Mouse (Mus musculus) adrenal gland, adult 8-10 months (tissue): Measurements from ENCODE around the gene Gm20708. TPM values are rescaled to one million over a fixed set of nuclear protein-coding genes. Genes with fewer than 3 reads are reported as not detected.
"Not testable (repeated sequence)": the region's sequence is repeated elsewhere in the genome, so short reads cannot be mapped to it uniquely, and the experiment has no call there.

Experiments used
- DNase-seq: peaks from one replicate; pipeline ENCODE4 v3.0.0; 2022
- total RNA-seq, 4 experiments: library from RNA; stranded (reverse); gene quantifications; 2 replicates each; pipeline ENCODE4 v1.2.4; 2022

Gene Gm20708
- total RNA-seq, 4 experiments from 2014 or later: 0.59 to 3.4 (median 1.3) TPM

GRCm38 (mm10) chr11:117813867-117814266 is 4.4 kb downstream of the Gm20708 start:
- DNase-seq: no peak

GRCm38 (mm10) chr11:117814704-117815366 is 5.4 kb downstream of the Gm20708 start:
- no peak for DNase-seq

DNA sequence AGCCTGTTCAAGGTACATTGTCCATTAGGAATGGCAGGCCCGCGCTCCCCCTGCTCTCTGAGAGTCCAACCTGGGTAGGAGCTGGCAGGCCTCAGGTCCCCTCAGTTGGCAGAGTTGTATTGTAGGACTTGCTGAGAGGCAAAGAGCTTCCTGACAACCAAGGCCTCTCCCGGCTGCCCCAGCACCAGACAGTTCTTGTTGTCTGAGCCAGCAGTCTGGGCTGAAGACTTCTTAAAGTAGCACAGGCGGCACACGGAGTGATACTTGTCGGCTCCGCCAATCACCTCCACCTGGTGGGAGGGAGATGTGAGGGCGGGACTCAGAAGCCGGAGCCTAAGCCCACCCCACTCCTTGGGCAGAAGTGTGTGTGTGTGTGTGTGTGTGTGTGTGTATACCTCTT is 6.4 kb downstream of the Gm20708 start:
- DNase-seq: not testable (repeated sequence)

GRCm38 (mm10) chr11:117816389-117816996 is 7.0 kb downstream of the Gm20708 start:
- DNase-seq: no peak

DNA sequence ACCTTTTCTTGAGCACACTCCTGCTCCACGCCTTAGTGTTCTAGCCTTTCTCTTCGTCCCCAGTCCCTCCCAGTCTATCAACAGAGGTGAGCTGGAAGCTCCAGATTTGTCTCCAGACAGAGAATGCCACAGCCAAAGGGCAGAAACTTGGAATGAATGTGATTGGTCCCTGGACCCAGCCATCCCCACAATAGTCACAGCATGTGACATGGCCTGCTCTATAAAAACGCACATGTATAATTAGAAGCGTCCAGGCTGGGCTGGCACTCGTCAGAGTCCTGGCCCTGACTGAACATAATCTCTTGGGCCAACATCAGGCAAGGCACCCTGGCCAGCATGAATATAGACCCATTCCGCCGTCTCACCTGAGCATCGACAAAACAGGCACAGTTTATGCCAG is 9.6 kb downstream of the Gm20708 start:
- no peak for DNase-seq

DNA sequence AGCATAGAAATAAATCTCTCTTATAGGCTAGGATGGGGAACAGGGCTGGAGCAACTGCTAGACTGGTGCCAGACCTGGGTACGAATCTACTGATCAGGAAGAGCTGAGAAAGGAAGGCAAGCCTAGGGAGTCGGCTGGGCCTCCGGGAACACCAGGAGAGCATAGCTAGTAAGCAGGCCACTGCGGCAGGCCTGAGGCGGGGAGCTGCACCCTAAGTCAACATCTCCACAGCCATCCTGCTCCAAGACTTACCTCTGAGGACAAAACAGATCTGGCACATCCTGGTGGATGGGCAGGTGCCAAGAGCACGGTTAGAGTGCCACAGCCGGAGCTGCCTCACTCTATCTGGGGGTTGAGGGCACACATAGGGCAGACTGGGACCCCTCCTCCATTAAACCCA is 10.7 kb downstream of the Gm20708 start:
- DNase-seq: no peak

GRCm38 (mm10) chr11:117821868-117822267 is 12.4 kb downstream of the Gm20708 start:
- peak; percentile 70 for DNase-seq

- no peak for DNase-seq
Observed at GRCm38 (mm10) chr11:117822728-117823241, 13.3 kb downstream of the Gm20708 start.

DNA sequence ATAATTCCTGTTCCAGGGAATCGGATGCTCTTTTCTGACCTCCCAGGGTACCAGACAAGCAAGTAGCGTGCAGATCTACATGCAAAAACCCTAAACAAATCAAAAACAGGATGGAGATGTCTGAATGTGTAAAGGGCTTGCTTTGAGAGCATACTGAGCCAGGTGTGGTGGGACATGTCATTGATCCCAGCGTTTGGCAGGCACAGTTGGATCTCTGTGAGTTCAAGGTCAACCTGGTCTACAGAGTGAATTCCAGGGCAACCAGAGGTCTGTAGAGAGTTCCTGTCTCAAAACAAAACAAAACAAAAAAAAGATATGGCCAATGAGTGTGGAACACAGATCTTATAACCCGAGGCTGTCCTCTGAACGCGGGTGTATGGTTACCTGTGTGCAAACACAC is 13.9 kb downstream of the Gm20708 start:
- no peak for DNase-seq

GRCm38 (mm10) chr11:117824060-117824969 is 14.8 kb downstream of the Gm20708 start:
- peak; percentile 73 for DNase-seq

- peak; percentile 52 for DNase-seq
Observed at GRCm38 (mm10) chr11:117825333-117826101, 16.0 kb downstream of the Gm20708 start, which contains the start of the genes Afmid and Tk1. TSS of gene Afmid (plus strand) at chr11:117825924. TSS of gene Tk1 (minus strand) at chr11:117826092.

DNA sequence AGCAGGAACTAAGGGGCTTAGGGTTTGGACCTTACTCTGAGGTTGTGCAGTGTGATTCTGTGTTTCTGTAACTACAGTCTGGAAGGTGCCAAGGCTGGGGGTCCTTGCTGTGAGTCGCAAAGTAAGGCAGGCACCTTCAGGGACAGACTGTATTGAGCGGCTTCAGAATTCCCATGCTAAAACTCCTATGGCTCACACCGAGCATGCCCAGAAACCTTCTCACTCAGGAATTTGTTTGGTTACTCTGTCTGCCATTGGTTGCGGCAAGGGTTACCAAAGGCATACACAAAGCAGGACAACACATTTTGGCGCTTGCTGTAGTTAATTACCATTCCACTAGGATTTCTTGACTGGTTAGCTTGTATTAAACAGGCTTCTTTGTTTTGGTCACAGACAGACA is 16.7 kb downstream of the Gm20708 start:
- no peak for DNase-seq

DNA sequence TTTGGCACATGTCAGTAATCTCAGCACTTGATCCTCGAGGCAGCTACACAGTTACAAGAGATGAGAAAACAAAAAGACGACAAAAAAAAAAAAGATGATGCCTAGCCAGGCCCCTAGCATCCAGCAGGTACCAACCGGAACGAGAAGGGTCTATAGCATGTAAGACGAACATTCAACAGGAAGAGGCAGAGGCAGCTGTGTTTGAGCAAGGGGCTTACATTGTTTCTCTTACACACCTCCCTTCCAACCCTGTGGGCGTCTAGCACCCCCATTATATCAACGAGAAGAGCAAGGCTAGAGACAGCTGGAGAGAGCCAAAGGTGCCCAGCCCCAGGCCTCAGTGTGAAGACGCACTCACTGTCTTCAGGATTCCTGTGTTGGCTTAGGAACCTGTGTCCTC is 17.4 kb downstream of the Gm20708 start:
- DNase-seq: no peak

GRCm38 (mm10) chr11:117827386-117827785 is 17.9 kb downstream of the Gm20708 start:
- no peak for DNase-seq

DNA sequence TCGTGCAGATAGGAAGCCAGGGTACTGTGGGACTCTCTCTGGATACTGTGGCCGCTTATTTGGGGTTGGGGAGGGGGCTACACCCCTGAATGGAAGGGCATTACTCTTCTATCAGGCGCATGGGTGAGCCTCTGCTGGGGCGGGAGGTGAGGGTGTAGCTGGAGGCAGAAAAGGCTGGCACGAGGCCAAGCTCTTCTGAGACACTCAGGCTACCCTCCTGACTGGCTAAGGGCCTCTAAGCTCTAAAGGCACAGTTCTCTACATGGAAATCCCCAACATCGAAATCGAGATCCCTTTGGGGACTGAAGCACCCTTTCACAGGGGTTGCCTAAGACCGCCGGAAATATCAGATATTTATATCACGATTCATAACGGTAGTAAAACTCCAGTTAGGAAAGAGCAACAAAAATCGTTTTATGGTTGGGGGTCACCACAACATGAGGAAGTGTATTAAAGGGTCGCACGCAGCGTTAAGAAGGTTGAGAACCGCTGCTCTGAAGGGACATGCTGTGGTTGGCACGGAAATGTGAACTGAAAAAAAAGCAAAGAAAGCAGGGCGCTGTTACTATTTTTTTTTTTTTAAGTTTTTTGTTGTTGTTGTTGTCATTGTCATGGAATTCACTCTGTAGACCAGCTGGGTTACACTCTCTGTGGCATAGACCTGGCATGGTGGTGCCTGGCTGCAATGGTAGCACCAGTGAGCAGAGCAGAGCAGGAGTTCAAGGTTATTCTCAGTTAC is 18.9 kb downstream of the Gm20708 start:
- no peak for DNase-seq

DNA sequence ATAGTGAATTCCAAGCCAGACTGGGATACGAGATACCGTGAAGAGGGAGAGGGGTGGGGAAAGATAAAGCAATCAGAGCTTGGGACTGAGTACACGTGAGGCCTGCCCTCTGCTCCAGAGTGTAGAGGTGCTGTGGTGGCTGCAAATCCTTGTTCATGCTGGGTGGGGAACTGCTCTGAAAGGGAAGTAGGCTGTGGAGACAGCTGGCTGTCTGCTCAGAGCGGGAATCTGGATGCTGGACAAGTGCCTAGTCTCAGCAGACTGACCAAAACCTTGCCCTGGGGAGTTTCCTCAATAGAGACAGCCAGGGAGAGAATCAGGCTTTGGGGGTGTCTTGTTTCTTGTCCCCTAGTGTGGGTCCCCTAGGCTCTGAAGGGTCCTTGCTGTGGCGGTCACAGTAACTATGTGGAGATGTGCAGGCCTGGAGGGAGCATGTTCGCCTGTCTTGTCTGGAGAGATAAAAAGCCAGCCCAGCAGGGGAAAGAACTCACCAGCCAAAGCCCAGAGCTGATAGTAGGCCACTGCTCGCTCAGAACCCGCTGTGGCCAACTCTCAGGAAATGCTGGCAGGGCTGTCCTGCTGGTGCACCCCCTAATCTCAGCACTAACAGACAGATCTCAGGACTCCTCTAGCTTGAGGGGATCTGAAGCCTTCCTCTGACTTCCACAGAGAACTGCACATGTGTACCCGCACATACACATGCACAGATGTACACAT is 19.6 kb downstream of the Gm20708 start:
- DNase-seq: no peak

- DNase-seq: no peak
Observed at GRCm38 (mm10) chr11:117829671-117830215, 20.3 kb downstream of the Gm20708 start.

DNA sequence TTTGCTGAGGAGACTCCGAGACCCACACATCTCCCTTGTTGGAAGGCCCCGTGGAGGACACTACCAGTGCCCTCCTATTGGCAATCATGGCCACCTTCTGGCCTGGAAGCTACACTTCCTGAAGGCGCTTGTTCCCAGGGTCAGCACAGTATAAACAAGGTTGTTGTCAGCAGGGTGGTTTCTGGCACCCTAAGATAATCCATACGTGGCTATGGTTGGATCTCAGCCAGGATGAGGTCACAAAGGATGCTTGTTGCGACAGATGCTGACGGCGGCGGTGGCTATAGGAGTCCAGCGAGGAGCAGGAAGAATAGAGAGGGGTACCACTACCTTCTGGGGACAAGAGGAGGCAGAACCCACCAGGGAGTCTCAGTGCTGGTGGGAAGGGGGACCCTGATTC is 20.9 kb downstream of the Gm20708 start:
- DNase-seq: no peak

DNA sequence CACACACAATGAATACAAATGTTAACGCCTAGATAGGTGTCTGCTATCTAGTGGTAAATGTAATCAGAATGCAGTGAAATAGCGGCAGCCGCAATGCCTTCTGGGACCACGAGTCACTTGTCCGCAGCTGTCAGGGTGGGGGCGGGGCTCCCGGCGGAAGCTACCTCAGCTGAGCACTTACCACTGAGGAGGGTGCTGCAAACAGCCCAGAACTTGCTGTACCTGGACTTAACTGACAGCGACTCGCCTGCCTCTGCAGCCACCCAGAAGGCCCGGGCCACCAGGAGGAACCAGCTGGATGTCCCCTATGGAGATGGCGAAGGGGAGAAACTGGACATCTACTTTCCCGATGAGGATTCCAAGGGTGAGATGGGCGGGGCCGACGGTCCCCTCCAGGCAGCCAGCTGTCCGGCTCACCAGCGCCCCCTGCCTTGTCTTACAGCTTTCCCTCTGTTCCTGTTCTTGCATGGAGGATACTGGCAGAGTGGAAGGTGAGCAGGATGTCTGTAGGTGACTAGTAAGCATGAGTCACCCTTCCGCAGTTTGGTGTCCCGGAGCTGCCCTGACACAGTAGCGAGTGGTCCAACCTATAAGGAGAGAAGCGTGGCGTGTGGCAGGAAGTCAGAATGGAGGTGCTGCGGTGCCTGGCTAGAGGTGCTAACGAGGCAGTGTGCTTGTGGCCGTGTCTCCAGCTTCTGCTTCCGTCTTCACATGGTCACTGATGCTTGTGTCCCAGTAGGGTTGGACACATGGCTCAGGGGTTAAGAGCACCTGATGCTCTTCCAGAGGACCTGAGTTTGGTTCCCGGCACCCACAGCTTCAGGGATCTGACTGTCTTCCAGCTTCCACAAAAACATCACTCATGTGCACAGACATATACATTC is 22.9 kb downstream of the Gm20708 start:
- DNase-seq: peak; percentile 43
